Mouse (Mus musculus) brain, embryonic 14.5 days (tissue): ENCODE results near the gene Grasp.

Source experiments
- CTCF ChIP-seq: fragments of 200-500 bp; IDR thresholded peaks from 2 replicates; pipeline ENCODE4 v1.5.1; 2012; ENCODE audit warnings: inconsistent platforms, mild to moderate bottlenecking, moderate library complexity, borderline replicate concordance; ENCODE audit not compliant: insufficient read depth, insufficient read length; ENCODE audit errors: extremely low read depth
- POLR2A ChIP-seq: fragments of 200-500 bp; IDR thresholded peaks from 2 replicates; pipeline ENCODE4 v1.6.1; 2012; ENCODE audit warnings: mild to moderate bottlenecking, inconsistent platforms, borderline replicate concordance; ENCODE audit not compliant: poor library complexity, insufficient read depth, insufficient read length, severe bottlenecking; ENCODE audit errors: extremely low read depth

DNA sequence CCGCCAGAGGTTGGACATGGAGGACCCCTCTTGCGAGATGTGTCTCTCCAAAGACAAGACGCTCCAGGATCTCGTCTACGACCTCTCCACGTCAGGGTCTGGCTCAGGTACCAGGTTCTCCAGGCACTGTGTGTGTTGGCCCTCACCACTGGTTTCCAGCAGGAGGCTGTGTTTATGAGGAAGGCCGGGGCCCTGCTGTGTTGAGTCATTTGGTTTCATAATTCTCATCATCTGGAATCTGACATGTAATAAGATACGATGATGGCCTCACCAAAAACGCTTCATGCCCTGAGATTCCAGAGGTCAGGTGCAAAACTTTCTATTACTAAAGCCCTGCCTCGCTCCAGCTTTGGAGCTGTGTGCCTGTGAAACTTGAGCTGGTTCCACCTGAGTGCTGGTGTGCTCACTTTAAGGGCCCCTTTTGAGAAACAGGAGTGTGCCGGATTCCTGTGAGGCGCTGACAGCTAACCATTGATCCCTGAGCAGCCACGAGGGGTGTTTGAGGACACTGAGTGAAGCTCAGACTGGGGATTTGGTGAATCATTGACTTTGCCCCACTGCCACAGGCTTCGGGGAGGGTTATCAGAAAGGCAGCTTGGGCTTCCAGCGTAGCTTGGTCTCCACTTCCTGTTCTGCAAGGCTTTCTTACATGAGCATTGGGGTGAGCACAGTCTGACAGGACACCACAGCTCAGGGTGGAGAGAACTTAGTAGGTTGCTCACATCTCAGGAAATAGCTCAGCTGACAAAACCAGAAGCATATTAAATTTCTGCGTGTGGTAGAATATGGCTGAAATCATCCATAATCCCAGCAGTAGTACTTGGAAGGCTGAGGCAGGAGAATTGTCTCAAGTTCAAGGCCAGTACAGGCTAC is 28.8 kb upstream of the Grasp start:
- TF ChIP-seq CTCF (no peak), POLR2A (no peak)
